Mouse (Mus musculus): ENCODE measurements at regions not wholly inside any gene's neighbourhood (a gene's known extent, or its start where the extent isn't known, plus 50 kb on each side); places are given as distances from the start of the nearest gene placed in this dataset.

GRCm38 (mm10) chr6:116767738-116768522 lies 51.2 kb upstream of the Tmem72 start:
- Histone ChIP-seq H3K36me3 (ENCODE audit: insufficient read depth, low read length) (no peaks in the 10 kb centered on the region), H3K27me3 (ENCODE audit: insufficient read depth, low read length) (no peaks in the 10 kb centered on the region), H3K9me3 (ENCODE audit: low read length) (no peaks in the 10 kb centered on the region), H3K4me1 (ENCODE audit: insufficient read depth, low read length) (no peaks in the 10 kb centered on the region), H3K4me2 (replicated peaks; ENCODE audit: low read depth, low read length) (no peak overlapping the region), H3K9ac (replicated peaks; ENCODE audit: low read length) (no peak overlapping the region), H3K4me3 (ENCODE audit: low read length) (no peak overlapping the region), H3K27ac (ENCODE audit: low read length) (no peak overlapping the region)
- ATAC-seq (ENCODE audit: low FRiP score, low TSS enrichment) = peak; percentile 75; the same call in 1 of the 2 replicates
- 33% methylated on average over 17 of the region's 17 CpGs for WGBS

GRCm38 (mm10) chr6:116774954-116775675 lies 58.4 kb upstream of the Tmem72 start:
- Histone ChIP-seq H3K4me3 (ENCODE audit: low read length) (no peak overlapping the region), H3K36me3 (ENCODE audit: insufficient read depth, low read length) (no peaks in the 10 kb centered on the region), H3K9ac (replicated peaks; ENCODE audit: low read length) (no peak overlapping the region), H3K4me2 (replicated peaks; ENCODE audit: low read depth, low read length) (no peak overlapping the region), H3K27me3 (ENCODE audit: insufficient read depth, low read length) (no peaks in the 10 kb centered on the region), H3K4me1 (ENCODE audit: insufficient read depth, low read length) (no peaks in the 10 kb centered on the region), H3K9me3 (ENCODE audit: low read length) (no peaks in the 10 kb centered on the region), H3K27ac (ENCODE audit: low read length) (no peak overlapping the region)
- 80% methylated on average over 12 of the region's 12 CpGs for WGBS
- no peak for ATAC-seq (ENCODE audit: low FRiP score, low TSS enrichment)

- Histone ChIP-seq H3K36me3 (ENCODE audit: insufficient read depth, low read length) (no peaks in the 10 kb centered on the region), H3K9me3 (ENCODE audit: low read length) (peaks cover 5% of the 10 kb centered on the region; the same call in 1 of the 2 replicates), H3K27me3 (ENCODE audit: insufficient read depth, low read length) (no peaks in the 10 kb centered on the region), H3K4me1 (ENCODE audit: insufficient read depth, low read length) (no peaks in the 10 kb centered on the region), H3K4me2 (replicated peaks; ENCODE audit: low read depth, low read length) (no peak overlapping the region), H3K9ac (replicated peaks; ENCODE audit: low read length) (no peak overlapping the region), H3K27ac (ENCODE audit: low read length) (no peak overlapping the region), H3K4me3 (ENCODE audit: low read length) (no peak overlapping the region)
- 46% methylated on average over 3 of the region's 3 CpGs for WGBS
- no peak for ATAC-seq (ENCODE audit: low FRiP score, low TSS enrichment)
These were observed 70.0 kb upstream of the Tmem72 start for GRCm38 (mm10) chr6:116786553-116787335.

GRCm38 (mm10) chr6:116793321-116793960 lies 76.7 kb upstream of the Tmem72 start:
- Histone ChIP-seq H3K27me3 (ENCODE audit: insufficient read depth, low read length) (no peaks in the 10 kb centered on the region), H3K4me3 (ENCODE audit: low read length) (no peak overlapping the region), H3K9me3 (ENCODE audit: low read length) (no peaks in the 10 kb centered on the region), H3K36me3 (ENCODE audit: insufficient read depth, low read length) (no peaks in the 10 kb centered on the region), H3K4me1 (ENCODE audit: insufficient read depth, low read length) (peaks cover 11% of the 10 kb centered on the region), H3K27ac (ENCODE audit: low read length) (peak overlapping the region; percentile 8; the same call in 1 of the 2 replicates), H3K4me2 (replicated peaks; ENCODE audit: low read depth, low read length) (no peak overlapping the region), H3K9ac (replicated peaks; ENCODE audit: low read length) (no peak overlapping the region)
- 8% methylated on average over 4 of the region's 4 CpGs for WGBS
- peak; percentile 67 for ATAC-seq (ENCODE audit: low FRiP score, low TSS enrichment)

GRCm38 (mm10) chr6:116793961-116794336 lies 77.2 kb upstream of the Tmem72 start:
- no peak overlapping the region for H3K4me2 ChIP-seq (replicated peaks; ENCODE audit: low read depth, low read length)
- H3K9me3 ChIP-seq (ENCODE audit: low read length) = no peaks in the 10 kb centered on the region
- H3K27me3 ChIP-seq (ENCODE audit: insufficient read depth, low read length) = no peaks in the 10 kb centered on the region
- peak; percentile 88 for ATAC-seq (ENCODE audit: low FRiP score, low TSS enrichment)
- no peaks in the 10 kb centered on the region for H3K36me3 ChIP-seq (ENCODE audit: insufficient read depth, low read length)
- 0 out of 2 replicates have a peak overlapping the region, but pooled peaks have one; percentile 8 for H3K27ac ChIP-seq (ENCODE audit: low read length)
- peaks cover 11% of the 10 kb centered on the region for H3K4me1 ChIP-seq (ENCODE audit: insufficient read depth, low read length)
- no peak overlapping the region for H3K4me3 ChIP-seq (ENCODE audit: low read length)
- H3K9ac ChIP-seq (replicated peaks; ENCODE audit: low read length) = no peak overlapping the region
- WGBS = 9% methylated on average over 9 of the region's 9 CpGs

GRCm38 (mm10) chr6:116821215-116821912 lies 104.7 kb upstream of the Tmem72 start:
- H3K4me1 ChIP-seq (ENCODE audit: insufficient read depth, low read length) = no peaks in the 10 kb centered on the region
- H3K27ac ChIP-seq (ENCODE audit: low read length) = no peak overlapping the region
- no peaks in the 10 kb centered on the region for H3K27me3 ChIP-seq (ENCODE audit: insufficient read depth, low read length)
- H3K4me3 ChIP-seq (ENCODE audit: low read length) = no peak overlapping the region
- H3K36me3 ChIP-seq (ENCODE audit: insufficient read depth, low read length) = no peaks in the 10 kb centered on the region
- WGBS = 62% methylated on average over 12 of the region's 12 CpGs
- H3K4me2 ChIP-seq (replicated peaks; ENCODE audit: low read depth, low read length) = no peak overlapping the region
- no peaks in the 10 kb centered on the region for H3K9me3 ChIP-seq (ENCODE audit: low read length)
- no peak overlapping the region for H3K9ac ChIP-seq (replicated peaks; ENCODE audit: low read length)
- no peak for ATAC-seq (ENCODE audit: low FRiP score, low TSS enrichment)

- ATAC-seq (ENCODE audit: low FRiP score, low TSS enrichment) = no peak
- H3K4me3 ChIP-seq (ENCODE audit: low read length) = no peak overlapping the region
- H3K4me1 ChIP-seq (ENCODE audit: insufficient read depth, low read length) = no peaks in the 10 kb centered on the region
- H3K27ac ChIP-seq (ENCODE audit: low read length) = no peak overlapping the region
- H3K4me2 ChIP-seq (replicated peaks; ENCODE audit: low read depth, low read length) = no peak overlapping the region
- WGBS = 95% methylated on average over 6 of the region's 6 CpGs
- H3K9ac ChIP-seq (replicated peaks; ENCODE audit: low read length) = no peak overlapping the region
- H3K27me3 ChIP-seq (ENCODE audit: insufficient read depth, low read length) = no peaks in the 10 kb centered on the region
- H3K36me3 ChIP-seq (ENCODE audit: insufficient read depth, low read length) = no peaks in the 10 kb centered on the region
- H3K9me3 ChIP-seq (ENCODE audit: low read length) = no peaks in the 10 kb centered on the region
These were observed 105.9 kb upstream of the Tmem72 start for GRCm38 (mm10) chr6:116822605-116823004.

- Histone ChIP-seq H3K27ac (ENCODE audit: low read length) (no peak overlapping the region), H3K4me2 (replicated peaks; ENCODE audit: low read depth, low read length) (no peak overlapping the region), H3K36me3 (ENCODE audit: insufficient read depth, low read length) (no peaks in the 10 kb centered on the region), H3K9ac (replicated peaks; ENCODE audit: low read length) (no peak overlapping the region), H3K4me3 (ENCODE audit: low read length) (no peak overlapping the region), H3K4me1 (ENCODE audit: insufficient read depth, low read length) (no peaks in the 10 kb centered on the region), H3K9me3 (ENCODE audit: low read length) (no peaks in the 10 kb centered on the region), H3K27me3 (ENCODE audit: insufficient read depth, low read length) (no peaks in the 10 kb centered on the region)
- ATAC-seq (ENCODE audit: low FRiP score, low TSS enrichment) = no peak
- 67% methylated on average over 2 of the region's 2 CpGs for WGBS
These were observed 108.9 kb upstream of the Tmem72 start for GRCm38 (mm10) chr6:116825628-116826027.

- Histone ChIP-seq H3K9me3 (ENCODE audit: low read length) (no peaks in the 10 kb centered on the region), H3K27ac (ENCODE audit: low read length) (no peak overlapping the region), H3K4me3 (ENCODE audit: low read length) (no peak overlapping the region), H3K9ac (replicated peaks; ENCODE audit: low read length) (no peak overlapping the region), H3K27me3 (ENCODE audit: insufficient read depth, low read length) (no peaks in the 10 kb centered on the region), H3K4me2 (replicated peaks; ENCODE audit: low read depth, low read length) (no peak overlapping the region), H3K4me1 (ENCODE audit: insufficient read depth, low read length) (no peaks in the 10 kb centered on the region), H3K36me3 (ENCODE audit: insufficient read depth, low read length) (no peaks in the 10 kb centered on the region)
- 42% methylated on average over 2 of the region's 2 CpGs for WGBS
- ATAC-seq (ENCODE audit: low FRiP score, low TSS enrichment) = no peak
These were observed 112.6 kb upstream of the Tmem72 start for GRCm38 (mm10) chr6:116829341-116829740.

All from kidney, embryonic 16.5 days (tissue).